29 mouse cellular contexts compared by ENCODE assay signal in the genomic region with DNA sequence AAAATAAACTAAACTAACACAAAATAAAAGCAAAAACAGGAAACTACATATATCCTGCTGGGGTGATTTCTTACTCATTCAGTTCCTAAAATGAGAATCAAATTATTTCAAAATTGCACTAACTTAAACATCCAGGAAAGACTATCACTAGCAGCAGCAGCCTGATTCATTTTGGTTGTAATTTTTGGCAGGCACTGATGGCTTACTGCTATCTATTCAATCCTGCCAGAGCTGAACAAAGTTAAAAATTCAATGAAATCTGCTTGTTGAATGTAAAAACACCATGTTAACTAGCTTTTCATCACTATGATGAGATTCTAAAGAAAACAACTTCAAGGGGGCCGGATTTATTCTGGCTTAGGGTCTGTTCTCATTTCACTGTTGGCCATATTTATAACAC. TPM values are rescaled to one million over a fixed set of nuclear protein-coding genes. Genes with fewer than 3 reads are reported as not detected.
"Had no signal": no experiment of that assay in that cellular context is flagged by ENCODE, and none has a peak within 500 bp of the region (broad histone marks: within the 10 kb centered on the region; RNA-seq: fewer than 3 reads in every experiment).

No protein-coding gene starts in this region.

- H3K27ac ChIP-seq: heart, adult 2 months; heart, embryonic 13.5 days; heart, embryonic 15.5 days; hindbrain, embryonic 13.5 days; hindbrain, embryonic 15.5 days; hindbrain, postnatal 0 days; layer of hippocampus, adult 2 months; left cerebral cortex, adult 2 months; limb, embryonic 10.5 days; limb, embryonic 12.5 days; liver, embryonic 13.5 days; liver, embryonic 15.5 days had no signal

- H3K27me3 ChIP-seq: heart, embryonic 13.5 days; heart, embryonic 15.5 days; hindbrain, embryonic 13.5 days; hindbrain, embryonic 15.5 days; limb, embryonic 12.5 days; liver, embryonic 13.5 days; liver, embryonic 15.5 days had no signal

- H3K4me2 ChIP-seq: heart, embryonic 11.5 days; heart, embryonic 13.5 days; heart, embryonic 15.5 days; hindbrain, embryonic 13.5 days; hindbrain, embryonic 15.5 days; limb, embryonic 12.5 days; liver, embryonic 11.5 days; liver, embryonic 13.5 days; liver, embryonic 15.5 days had no signal

- H3K9ac ChIP-seq: heart, embryonic 13.5 days; heart, embryonic 15.5 days; hindbrain, embryonic 13.5 days; hindbrain, embryonic 15.5 days; limb, embryonic 12.5 days; liver, embryonic 13.5 days; liver, embryonic 15.5 days; liver, postnatal 0 days had no signal

- ATAC-seq: hindbrain, postnatal 0 days; intestine, embryonic 16.5 days; liver, postnatal 0 days had no signal

- DNase-seq: gastrocnemius, postnatal 14 days; gastrocnemius, postnatal 36 days; heart, adult 11 months; heart, adult 2 months; heart, postnatal 14 days; heart, postnatal 36 days; kidney, adult 11 months; kidney, adult 2 months; kidney, adult 9 months; kidney, postnatal 10 days; kidney, postnatal 25 days; kidney, postnatal 4 days; liver; liver, embryonic 13.5 days; liver, postnatal 0 days had no signal

- H3K9me3 ChIP-seq: heart, embryonic 13.5 days; heart, embryonic 15.5 days; hindbrain, embryonic 13.5 days; hindbrain, embryonic 15.5 days; limb, embryonic 10.5 days; limb, embryonic 12.5 days; liver, embryonic 13.5 days; liver, embryonic 15.5 days had no signal

- H3K4me1 ChIP-seq: heart, embryonic 13.5 days; heart, embryonic 15.5 days; hindbrain, embryonic 13.5 days; hindbrain, embryonic 15.5 days; limb, embryonic 10.5 days; limb, embryonic 12.5 days; liver, embryonic 13.5 days; liver, embryonic 15.5 days had no signal

- H3K4me3 ChIP-seq: heart, adult 2 months; heart, embryonic 13.5 days; heart, embryonic 15.5 days; hindbrain, embryonic 13.5 days; hindbrain, embryonic 15.5 days; layer of hippocampus, adult 2 months; left cerebral cortex, adult 2 months; limb, embryonic 10.5 days; limb, embryonic 12.5 days; liver, embryonic 13.5 days; liver, embryonic 15.5 days had no signal

- H3K36me3 ChIP-seq: heart, embryonic 13.5 days; heart, embryonic 15.5 days; hindbrain, embryonic 13.5 days; hindbrain, embryonic 15.5 days; limb, embryonic 10.5 days; limb, embryonic 12.5 days; liver, embryonic 13.5 days; liver, embryonic 15.5 days had no signal

RNA-seq across cellular contexts. Expression of a gene that starts 36.0 kb away (rescaled TPM):
- polyA plus RNA-seq: gonadal fat pad, adult 2 months had no signal
